Comparison of ENCODE assay signal across 8 mouse cellular contexts in the genomic region with DNA sequence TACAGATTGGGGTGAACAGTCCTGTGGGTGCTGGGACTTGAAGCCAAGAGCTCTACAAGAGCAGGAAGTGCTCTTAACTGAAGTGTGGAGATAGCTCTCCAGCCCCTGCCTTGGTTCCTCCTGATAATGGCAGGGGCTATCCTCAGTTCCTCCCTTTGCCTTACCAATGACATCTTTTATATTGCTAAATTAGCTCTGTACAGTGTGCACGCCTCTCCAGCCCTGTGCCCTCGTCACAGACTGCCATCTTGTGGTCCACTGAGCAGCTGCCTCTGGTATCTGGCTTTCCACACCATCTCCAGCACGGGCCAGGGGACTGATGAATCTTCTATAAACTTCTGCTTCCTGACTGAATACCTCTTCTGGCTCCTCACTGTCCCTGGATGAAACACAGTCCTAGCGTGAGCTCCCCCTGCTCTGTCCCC. TPM values are rescaled to one million over a fixed set of nuclear protein-coding genes. Genes with fewer than 3 reads are reported as not detected.
DNase-seq lines count a peak whose midpoint lies in the region; ATAC-seq and TF ChIP-seq lines count a peak whose summit lies in the region.

No protein-coding gene starts in this region.

- WGBS in heart, embryonic 15.5 days: 7% methylated on average over 4 of the region's 4 CpGs
- WGBS in liver, embryonic 14.5 days (ENCODE audit: insufficient replicate concordance): 9% methylated on average over 4 of the region's 4 CpGs
- 25% methylated on average over 4 of the region's 4 CpGs for WGBS in neural tube, embryonic 11.5 days

- no peaks in the 10 kb centered on the region for H3K36me3 ChIP-seq in heart, embryonic 15.5 days
- no peaks in the 10 kb centered on the region for H3K36me3 ChIP-seq in liver, embryonic 14.5 days (replicated peaks; ENCODE audit: control insufficient read depth, insufficient read depth, low read depth)
- no peaks in the 10 kb centered on the region for H3K36me3 ChIP-seq in neural tube, embryonic 11.5 days (ENCODE audit: control insufficient read depth, insufficient read depth, low read length)

- peak; percentile 47 for ATAC-seq in heart, embryonic 15.5 days (replicated peaks; ENCODE audit: insufficient number of reproducible peaks, insufficient read depth, low FRiP score, low read depth)
- peak; percentile 80 for ATAC-seq in liver, embryonic 14.5 days (ENCODE audit: insufficient read depth)
- ATAC-seq in neural tube, embryonic 11.5 days (ENCODE audit: insufficient read depth, low FRiP score, low TSS enrichment): peak; percentile 48; the same call in 1 of the 2 replicates
- no peak for ATAC-seq in activated CD4-positive, CD25-positive, alpha-beta regulatory T cell, adult 4 months

- H3K27me3 ChIP-seq in heart, embryonic 15.5 days: no peaks in the 10 kb centered on the region
- no peaks in the 10 kb centered on the region for H3K27me3 ChIP-seq in liver, embryonic 14.5 days (ENCODE audit: control insufficient read depth, insufficient read depth, low read length)
- H3K27me3 ChIP-seq in neural tube, embryonic 11.5 days (ENCODE audit: control insufficient read depth, insufficient read depth, low read length): no peaks in the 10 kb centered on the region

- no peak overlapping the region for H3K27ac ChIP-seq in heart, embryonic 15.5 days
- no peak overlapping the region for H3K27ac ChIP-seq in liver, embryonic 14.5 days
- H3K27ac ChIP-seq in neural tube, embryonic 11.5 days (ENCODE audit: low read depth, low read length): no peak overlapping the region

- H3K9me3 ChIP-seq in heart, embryonic 15.5 days (replicated peaks): no peaks in the 10 kb centered on the region
- H3K9me3 ChIP-seq in liver, embryonic 14.5 days (ENCODE audit: control insufficient read depth, low read length): no peaks in the 10 kb centered on the region
- H3K9me3 ChIP-seq in neural tube, embryonic 11.5 days (ENCODE audit: control insufficient read depth, low read length): no peaks in the 10 kb centered on the region

- H3K4me3 ChIP-seq in heart, embryonic 15.5 days: no peak overlapping the region
- no peak overlapping the region for H3K4me3 ChIP-seq in liver, embryonic 14.5 days (ENCODE audit: insufficient read depth in 1 of 2, low read depth in 2 of 2, low read length in 2 of 2)
- no peak overlapping the region for H3K4me3 ChIP-seq in neural tube, embryonic 11.5 days (ENCODE audit: low read depth, low read length)

- peak; percentile 49 for DNase-seq in ES-CJ7 (ENCODE audit: low read depth, low spot score)
- peak; percentile 74 for DNase-seq in adrenal gland, postnatal 10 days
- DNase-seq in fibroblast of lung, adult 2 months (ENCODE audit: low read depth): peak; percentile 39
- peak; percentile 47 to 78 for DNase-seq in kidney, postnatal 36 days
- peak in 1 of 3 experiments; percentile 33 for DNase-seq in liver, embryonic 14.5 days (ENCODE audit: low read depth in 3 of 3, low spot score in 3 of 3)
- peak; percentile 69 for DNase-seq in neural tube, embryonic 11.5 days (ENCODE audit: low spot score)

- no peak overlapping the region for H3K4me2 ChIP-seq in heart, embryonic 15.5 days
- H3K4me2 ChIP-seq in liver, embryonic 14.5 days (ENCODE audit: low read depth): peak overlapping the region; percentile 23; the same call in 1 of the 2 replicates
- H3K4me2 ChIP-seq in neural tube, embryonic 11.5 days (ENCODE audit: low read depth): no peak overlapping the region

- H3K9ac ChIP-seq in heart, embryonic 15.5 days: no peak overlapping the region
- no peak overlapping the region for H3K9ac ChIP-seq in liver, embryonic 14.5 days (replicated peaks)
- H3K9ac ChIP-seq in neural tube, embryonic 11.5 days (ENCODE audit: low read length): no peak overlapping the region

- no peak for TF ChIP-seq EP300 in liver, embryonic 14.5 days (IDR thresholded peaks at IDR 0.05; ENCODE audit: low read depth)

- TF ChIP-seq CTCF in liver, embryonic 14.5 days (IDR thresholded peaks at IDR 0.05; ENCODE audit: low read depth): peak; percentile 79

- H3K4me1 ChIP-seq in heart, embryonic 15.5 days (replicated peaks): peaks cover 26% of the 10 kb centered on the region
- peaks cover 14 to 42% of the 10 kb centered on the region in 2 experiments for H3K4me1 ChIP-seq in liver, embryonic 14.5 days (replicated peaks; ENCODE audit: control insufficient read depth in 2 of 2, insufficient read depth in 2 of 2, low read length in 1 of 2)
- H3K4me1 ChIP-seq in neural tube, embryonic 11.5 days (ENCODE audit: control insufficient read depth, insufficient read depth, low read length): no peaks in the 10 kb centered on the region

RNA-seq across cellular contexts. Expression of a gene that starts 8.4 kb away (rescaled TPM):
- 10 to 100 TPM; 15.8 to 23.5 TPM for total RNA-seq in adrenal gland, postnatal 10 days (2021)
- 4.8 and 5.3 TPM in 2 replicates for polyA plus RNA-seq in heart, embryonic 15.5 days (2015; fragmentation: Nextera tagmentation; extraction: Ambion mirVana)
- polyA plus RNA-seq in liver, embryonic 14.5 days (2012; rRNA removed): 2.8 and 3.2 TPM in 2 replicates
- 1.4 and 2.0 TPM in 2 replicates for polyA plus RNA-seq in liver, embryonic 14.5 days (2014; fragmentation: Nextera tagmentation; extraction: Ambion mirVana)
- polyA plus RNA-seq in neural tube, embryonic 11.5 days (2014; fragmentation: Nextera tagmentation; extraction: Ambion mirVana): 0.95 and 1.1 TPM in 2 replicates
- polyA plus RNA-seq in activated CD4-positive, CD25-positive, alpha-beta regulatory T cell, adult 4 months (2017; shearing (Covaris generic)): under 1 TPM in 1 of 2 experiments, not detected in 1; 0.19 TPM

RNA-seq across cellular contexts. Expression of a gene that starts 35.6 kb away (rescaled TPM):
- 10 to 100 TPM; 13.9 to 15.9 TPM for total RNA-seq in adrenal gland, postnatal 10 days (2021)
- polyA plus RNA-seq in heart, embryonic 15.5 days (2015; fragmentation: Nextera tagmentation; extraction: Ambion mirVana): 4.3 and 7.4 TPM in 2 replicates
- polyA plus RNA-seq in liver, embryonic 14.5 days (2012; rRNA removed): 6.1 and 6.2 TPM in 2 replicates
- 4.6 and 5.1 TPM in 2 replicates for polyA plus RNA-seq in liver, embryonic 14.5 days (2014; fragmentation: Nextera tagmentation; extraction: Ambion mirVana)
- 11.7 and 14.2 TPM in 2 replicates for polyA plus RNA-seq in neural tube, embryonic 11.5 days (2014; fragmentation: Nextera tagmentation; extraction: Ambion mirVana)
- 10 to 100 TPM; 11.5 to 15.7 TPM for polyA plus RNA-seq in activated CD4-positive, CD25-positive, alpha-beta regulatory T cell, adult 4 months (2017; shearing (Covaris generic))
